Mouse (Mus musculus): Measurements from ENCODE around the gene Samd7. TPM values are rescaled to one million over a fixed set of nuclear protein-coding genes. Genes with fewer than 3 reads are reported as not detected.
A peak's percentile ranks its signal among the peaks of the same experiment; 100 is the strongest.

The Samd7 gene
- polyA plus RNA-seq, 1 experiment from 2014 or later, result not detected

DNA sequence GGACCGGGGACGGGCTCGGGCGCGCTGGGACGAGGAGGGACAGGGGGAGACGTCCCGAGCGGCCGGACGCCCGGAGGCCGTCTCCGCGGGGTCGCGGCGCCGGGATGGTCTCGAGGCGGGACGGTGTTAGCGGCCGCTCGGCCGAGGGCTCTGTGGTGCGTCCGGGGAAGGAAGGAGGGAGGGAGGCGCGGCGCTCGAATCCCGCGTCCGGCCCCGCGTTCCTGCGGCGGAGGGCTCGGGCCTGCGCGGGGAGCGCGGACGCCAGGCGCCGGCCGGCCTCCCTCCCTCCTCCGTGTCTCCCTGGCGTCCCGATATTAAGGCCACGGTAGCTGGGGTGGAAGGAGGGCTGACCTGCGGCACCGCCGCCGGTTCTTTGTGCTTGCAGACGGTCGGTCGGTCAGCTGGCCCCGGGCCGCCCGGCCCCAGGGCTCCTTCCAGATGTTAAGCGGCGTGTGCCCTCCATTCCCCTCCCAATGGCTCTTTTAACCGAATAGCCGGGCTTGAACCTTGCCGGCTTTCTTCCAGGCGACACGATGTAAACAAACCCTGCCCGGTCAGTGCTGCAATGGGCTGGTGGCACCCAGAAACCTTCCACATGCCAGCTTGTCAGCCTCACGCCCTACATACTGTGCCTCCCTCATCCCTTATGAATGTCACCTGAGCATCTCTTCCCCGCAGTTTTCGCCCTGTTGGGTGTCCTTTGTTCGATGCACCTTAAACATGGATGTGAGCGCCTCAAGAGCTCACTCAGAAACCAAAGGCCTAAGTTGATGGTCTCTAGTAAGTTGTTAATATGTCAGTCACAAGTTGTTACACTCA, 47.5 kb downstream of the Samd7 start:
- WGBS, result under 1% methylated on average over 75 of the region's 75 CpGs
- H3K4me2 ChIP-seq, result peak overlapping the region; percentile 70
- H3K4me1 ChIP-seq (replicated peaks), result peaks cover 4% of the 10 kb centered on the region; the same call in 1 of the 2 replicates
- no peaks in the 10 kb centered on the region for H3K36me3 ChIP-seq
- H3K4me3 ChIP-seq, result peak overlapping the region; percentile 100
- H3K9me3 ChIP-seq (replicated peaks), result no peaks in the 10 kb centered on the region
- peak; percentile 79 for ATAC-seq (replicated peaks; ENCODE audit: insufficient number of reproducible peaks, insufficient read depth, low FRiP score, low read depth)
- peak overlapping the region; percentile 92 for H3K27ac ChIP-seq
- peak overlapping the region; percentile 98 for H3K9ac ChIP-seq
- no peaks in the 10 kb centered on the region for H3K27me3 ChIP-seq

DNA sequence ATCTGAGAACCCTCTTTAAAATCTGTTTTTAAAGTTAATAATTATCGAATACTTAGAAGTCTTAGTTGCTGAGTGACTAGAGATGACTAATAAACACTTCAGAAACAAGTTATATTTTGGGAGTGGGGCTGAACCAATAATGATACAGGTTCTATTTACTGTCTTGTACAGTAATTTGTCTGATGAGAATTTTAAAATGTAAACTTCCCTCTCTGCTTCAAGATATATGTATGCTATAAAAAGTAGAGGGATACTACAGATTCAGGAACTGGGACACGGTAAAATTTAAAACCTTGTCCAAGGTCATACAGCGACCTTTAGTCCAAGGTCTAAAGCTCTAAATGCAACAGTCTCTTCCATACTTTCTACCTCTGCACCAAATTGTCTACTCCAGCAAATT, 56.1 kb downstream of the Samd7 start:
- H3K4me1 ChIP-seq (replicated peaks), result no peaks in the 10 kb centered on the region
- peaks cover 38% of the 10 kb centered on the region for H3K36me3 ChIP-seq
- H3K4me3 ChIP-seq, result no peak overlapping the region
- 90% methylated on average over 3 of the region's 3 CpGs for WGBS
- no peak for ATAC-seq (replicated peaks; ENCODE audit: insufficient number of reproducible peaks, insufficient read depth, low FRiP score, low read depth)
- no peak overlapping the region for H3K27ac ChIP-seq
- no peak overlapping the region for H3K9ac ChIP-seq
- H3K4me2 ChIP-seq, result no peak overlapping the region
- no peaks in the 10 kb centered on the region for H3K27me3 ChIP-seq
- H3K9me3 ChIP-seq (replicated peaks), result no peaks in the 10 kb centered on the region

DNA sequence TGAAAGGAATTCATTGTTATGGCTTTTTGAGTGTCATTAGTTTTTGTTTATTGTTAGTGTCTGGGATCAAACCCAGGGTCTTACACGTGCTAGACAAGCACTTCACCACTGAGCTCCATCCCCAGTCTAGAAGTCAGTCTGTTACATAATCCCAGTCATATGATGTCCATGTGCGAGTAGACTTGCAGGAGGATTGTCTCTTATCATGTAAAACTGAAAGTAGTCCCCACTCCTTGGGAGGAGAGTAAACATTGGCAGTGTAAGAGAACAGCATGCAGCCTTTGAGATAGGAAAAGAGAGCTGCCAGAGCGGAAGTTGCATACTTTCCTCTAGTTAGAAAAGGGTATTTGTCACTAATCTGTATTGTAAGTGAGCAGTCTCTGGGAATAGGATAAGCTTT, 66.8 kb downstream of the Samd7 start:
- H3K36me3 ChIP-seq, result peaks cover 47% of the 10 kb centered on the region
- WGBS, result 51% methylated on average over 3 of the region's 3 CpGs
- H3K9me3 ChIP-seq (replicated peaks), result no peaks in the 10 kb centered on the region
- 0 out of 2 replicates have a peak, but pooled peaks have one; percentile 10 for ATAC-seq (replicated peaks; ENCODE audit: insufficient number of reproducible peaks, insufficient read depth, low FRiP score, low read depth)
- no peaks in the 10 kb centered on the region for H3K4me1 ChIP-seq (replicated peaks)
- no peak overlapping the region for H3K27ac ChIP-seq
- H3K27me3 ChIP-seq, result no peaks in the 10 kb centered on the region
- H3K9ac ChIP-seq, result no peak overlapping the region
- H3K4me2 ChIP-seq, result no peak overlapping the region
- no peak overlapping the region for H3K4me3 ChIP-seq

Other genes with a start within 250 kb of the Samd7 start
- 17.3 and 24.1 TPM in 2 replicates for gene Mecom, start 198.3 kb upstream of the Samd7 start, polyA plus RNA-seq (2015; fragmentation: Nextera tagmentation; extraction: Ambion mirVana)
- not detected in 2 replicates for gene Actrt3, start 146.4 kb upstream of the Samd7 start, polyA plus RNA-seq (2015; fragmentation: Nextera tagmentation; extraction: Ambion mirVana)
- 21.2 and 23.2 TPM in 2 replicates for gene Mynn, start 144.2 kb upstream of the Samd7 start, polyA plus RNA-seq (2015; fragmentation: Nextera tagmentation; extraction: Ambion mirVana)
- not detected in 2 replicates for gene Lrriq4, start 101.8 kb upstream of the Samd7 start, polyA plus RNA-seq (2015; fragmentation: Nextera tagmentation; extraction: Ambion mirVana)
- 0.49 and 0.74 TPM in 2 replicates for gene Lrrc34, start 98.4 kb upstream of the Samd7 start, polyA plus RNA-seq (2015; fragmentation: Nextera tagmentation; extraction: Ambion mirVana)
- not detected in 2 replicates for gene Lrrc31, start 46.5 kb upstream of the Samd7 start, polyA plus RNA-seq (2015; fragmentation: Nextera tagmentation; extraction: Ambion mirVana)
- 42.9 and 71.3 TPM in 2 replicates for gene Sec62, start 46.6 kb downstream of the Samd7 start, polyA plus RNA-seq (2015; fragmentation: Nextera tagmentation; extraction: Ambion mirVana)
- 1.1 and 2.2 TPM in 2 replicates for gene Gpr160, start 109.7 kb downstream of the Samd7 start, polyA plus RNA-seq (2015; fragmentation: Nextera tagmentation; extraction: Ambion mirVana)
- gene Phc3, start 223.1 kb downstream of the Samd7 start, polyA plus RNA-seq (2015; fragmentation: Nextera tagmentation; extraction: Ambion mirVana), result 4.9 and 5.7 TPM in 2 replicates
- 15.1 and 19.1 TPM in 2 replicates for gene Prkci, start 249.5 kb downstream of the Samd7 start, polyA plus RNA-seq (2015; fragmentation: Nextera tagmentation; extraction: Ambion mirVana)

All from heart, embryonic 15.5 days (tissue).